Mouse (Mus musculus): Measurements from ENCODE around the gene Ccdc97. TPM values are rescaled to one million over a fixed set of nuclear protein-coding genes. Genes with fewer than 3 reads are reported as not detected.

The Ccdc97 gene
- total RNA-seq (2021): 10 to 100 TPM; 56.2 to 56.7 TPM
- long read RNA-seq, experiment 1, transcript Ccdc97-201 (5 exons, 3,032 nt): major isoform, 22 of 39 reads
- long read RNA-seq, experiment 1, partial matches to known transcripts: 2 of 39 reads
- long read RNA-seq, experiment 1, other reads (novel, unspliced or antisense): 15 of 39 reads
- long read RNA-seq, experiment 2, transcript Ccdc97-201 (5 exons, 3,032 nt): major isoform, 20 of 35 reads
- long read RNA-seq, experiment 2, partial matches to known transcripts: 2 of 35 reads
- long read RNA-seq, experiment 2, other reads (novel, unspliced or antisense): 13 of 35 reads

GRCm38 (mm10) chr7:25718788-25719417 is at the start of gene Ccdc97:
TSS of gene Ccdc97 (minus strand) at chr7:25719088.
- DNase-seq (ENCODE audit: low spot score in 2 of 2): peak; percentile 95 to 97
- intact Hi-C loops (cut with DNase I): no loop called here

- intact Hi-C loops (cut with DNase I): no loop called here
- DNase-seq (ENCODE audit: low spot score in 2 of 2): no peak
Observed at GRCm38 (mm10) chr7:25768229-25768628, 49.3 kb upstream of the Ccdc97 start.

GRCm38 (mm10) chr7:25766108-25766507 is 47.2 kb upstream of the Ccdc97 start:
- intact Hi-C loops (cut with DNase I): no loop called here
- DNase-seq (ENCODE audit: low spot score in 2 of 2): no peak

- no peak for DNase-seq (ENCODE audit: low spot score in 2 of 2)
- intact Hi-C loops (cut with DNase I): no loop called here
Observed at GRCm38 (mm10) chr7:25764221-25764620, 45.3 kb upstream of the Ccdc97 start.

GRCm38 (mm10) chr7:25763678-25764077 is 44.8 kb upstream of the Ccdc97 start:
- intact Hi-C loops (cut with DNase I): no loop called here
- DNase-seq (ENCODE audit: low spot score in 2 of 2): no peak

- intact Hi-C loops (cut with DNase I): no loop called here
- DNase-seq (ENCODE audit: low spot score in 2 of 2): peak in 1 of 2 experiments; percentile 16
Observed at GRCm38 (mm10) chr7:25761354-25761753, 42.5 kb upstream of the Ccdc97 start.

GRCm38 (mm10) chr7:25756011-25756410 is 37.1 kb upstream of the Ccdc97 start:
- peak; percentile 92 to 96 for DNase-seq (ENCODE audit: low spot score in 2 of 2)
- intact Hi-C loops (cut with DNase I): loop anchor here (1.0 kb wide), 1 partner anchor 49 kb away; no protein-coding TSS in a partner anchor

GRCm38 (mm10) chr7:25755468-25755833 is 36.6 kb upstream of the Ccdc97 start:
- DNase-seq (ENCODE audit: low spot score in 2 of 2): peak; percentile 68 to 85
- intact Hi-C loops (cut with DNase I): no loop called here

GRCm38 (mm10) chr7:25754738-25755467 is 36.0 kb upstream of the Ccdc97 start, which contains the start of gene Hnrnpul1:
TSS of gene Hnrnpul1 (minus strand) at chr7:25754757.
- intact Hi-C loops (cut with DNase I): no loop called here
- peak; percentile 100 for DNase-seq (ENCODE audit: low spot score in 2 of 2)

GRCm38 (mm10) chr7:25754439-25754737 is 35.5 kb upstream of the Ccdc97 start:
- no peak for DNase-seq (ENCODE audit: low spot score in 2 of 2)
- intact Hi-C loops (cut with DNase I): no loop called here

- intact Hi-C loops (cut with DNase I): no loop called here
Observed at GRCm38 (mm10) chr7:25753643-25754438, 35.0 kb upstream of the Ccdc97 start.

GRCm38 (mm10) chr7:25753076-25753475 is 34.2 kb upstream of the Ccdc97 start:
- no peak for DNase-seq (ENCODE audit: low spot score in 2 of 2)
- intact Hi-C loops (cut with DNase I): no loop called here

More at GRCm38 (mm10) chr7:25753643-25754438, 35.0 kb upstream of the Ccdc97 start:
- DNase-seq (ENCODE audit: low spot score in 2 of 2): peak; percentile 24 to 36

GRCm38 (mm10) chr7:25746844-25747243 is 28.0 kb upstream of the Ccdc97 start:
- DNase-seq (ENCODE audit: low spot score in 2 of 2): no peak
- intact Hi-C loops (cut with DNase I): no loop called here

- no peak for DNase-seq (ENCODE audit: low spot score in 2 of 2)
- intact Hi-C loops (cut with DNase I): no loop called here
Observed at GRCm38 (mm10) chr7:25738277-25738676, 19.4 kb upstream of the Ccdc97 start.

GRCm38 (mm10) chr7:25736920-25737319 is 18.0 kb upstream of the Ccdc97 start:
- intact Hi-C loops (cut with DNase I): no loop called here
- no peak for DNase-seq (ENCODE audit: low spot score in 2 of 2)

- no peak for DNase-seq (ENCODE audit: low spot score in 2 of 2)
- intact Hi-C loops (cut with DNase I): no loop called here
Observed at GRCm38 (mm10) chr7:25734991-25735390, 16.1 kb upstream of the Ccdc97 start.

- intact Hi-C loops (cut with DNase I): no loop called here
Observed at GRCm38 (mm10) chr7:25731294-25732055, 12.6 kb upstream of the Ccdc97 start.

GRCm38 (mm10) chr7:25729862-25730261 is 11.0 kb upstream of the Ccdc97 start:
- DNase-seq (ENCODE audit: low spot score in 2 of 2): no peak
- intact Hi-C loops (cut with DNase I): no loop called here

More at GRCm38 (mm10) chr7:25731294-25732055, 12.6 kb upstream of the Ccdc97 start:
- no peak for DNase-seq (ENCODE audit: low spot score in 2 of 2)

- DNase-seq (ENCODE audit: low spot score in 2 of 2): no peak
- intact Hi-C loops (cut with DNase I): no loop called here
Observed at GRCm38 (mm10) chr7:25729396-25729795, 10.5 kb upstream of the Ccdc97 start.
